Mouse (Mus musculus) adrenal gland, postnatal 14 days (tissue): ENCODE results near the gene Tbc1d22b. TPM values are rescaled to one million over a fixed set of nuclear protein-coding genes. Genes with fewer than 3 reads are reported as not detected.

Experiments
- DNase-seq: peaks from one replicate; pipeline ENCODE4 v3.0.0; 2021; ENCODE audit warnings: mixed read lengths
- total RNA-seq: library from RNA; stranded (reverse); gene quantifications from 2 replicates; pipeline ENCODE4 v1.2.3, GENCODE M21; 2021

Gene Tbc1d22b
- total RNA-seq, 1 experiment from 2014 or later, result 24.6 TPM

DNA sequence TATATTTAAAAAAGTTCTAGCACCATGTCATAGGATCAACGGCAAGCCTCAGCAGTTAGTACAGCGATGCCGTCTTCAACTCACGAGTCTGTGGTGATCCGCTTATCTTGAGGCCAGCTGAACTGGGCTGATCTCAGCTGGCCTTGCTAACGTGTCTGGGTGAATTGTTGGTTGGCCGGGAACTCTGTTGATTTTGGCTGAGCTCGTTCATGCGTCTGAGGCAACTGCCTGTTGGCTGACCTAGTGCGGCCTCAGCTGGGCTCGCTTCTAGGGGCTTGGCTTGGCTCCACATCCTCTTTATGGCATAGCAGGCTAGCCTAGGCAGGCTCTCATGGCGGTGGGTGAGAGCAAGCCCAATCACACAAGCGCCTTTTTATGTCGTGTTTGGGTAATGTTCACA lies 8.2 kb upstream of the Tbc1d22b start:
- peak; percentile 92 for DNase-seq

DNA sequence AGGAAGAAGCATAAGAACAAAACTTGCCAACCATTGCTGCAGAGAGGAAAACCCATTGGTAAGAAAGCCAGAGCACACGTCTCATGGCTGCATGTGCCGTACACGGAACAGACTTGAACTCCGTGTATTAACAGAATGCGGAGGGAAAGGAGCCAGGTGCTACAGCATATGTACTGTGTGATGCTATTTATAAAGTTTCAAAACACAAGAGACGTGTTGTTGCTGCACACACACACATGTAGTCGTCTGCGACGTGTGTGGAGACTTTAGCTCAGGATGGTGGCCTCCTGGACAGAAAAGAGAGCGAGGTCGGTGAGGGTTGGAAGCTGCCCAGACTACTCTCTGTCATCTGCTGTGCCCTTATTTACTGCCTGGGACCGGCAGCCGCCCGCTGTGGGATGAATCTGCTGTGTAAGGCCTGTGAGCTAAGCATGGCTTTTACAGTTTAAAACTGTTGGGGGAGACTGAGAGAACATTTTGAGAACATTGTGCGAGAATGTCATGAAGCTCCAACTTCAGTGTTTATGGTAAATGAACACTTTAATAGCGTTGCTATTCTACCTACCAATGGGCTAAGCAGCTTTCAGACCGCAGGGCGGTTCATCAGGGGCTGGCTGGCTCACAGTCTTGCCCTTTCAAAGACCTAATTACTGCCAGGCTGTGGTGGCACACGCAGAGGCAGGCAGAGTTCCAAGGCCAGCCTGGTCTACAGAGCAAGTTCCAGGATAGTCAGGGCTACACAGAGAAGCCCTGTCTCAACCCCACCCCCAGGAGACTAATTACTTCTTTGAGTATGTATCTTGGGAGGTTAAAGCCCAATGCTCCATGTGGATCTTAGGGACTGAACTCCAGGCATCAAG lies 6.5 kb upstream of the Tbc1d22b start:
- DNase-seq, result no peak

DNA sequence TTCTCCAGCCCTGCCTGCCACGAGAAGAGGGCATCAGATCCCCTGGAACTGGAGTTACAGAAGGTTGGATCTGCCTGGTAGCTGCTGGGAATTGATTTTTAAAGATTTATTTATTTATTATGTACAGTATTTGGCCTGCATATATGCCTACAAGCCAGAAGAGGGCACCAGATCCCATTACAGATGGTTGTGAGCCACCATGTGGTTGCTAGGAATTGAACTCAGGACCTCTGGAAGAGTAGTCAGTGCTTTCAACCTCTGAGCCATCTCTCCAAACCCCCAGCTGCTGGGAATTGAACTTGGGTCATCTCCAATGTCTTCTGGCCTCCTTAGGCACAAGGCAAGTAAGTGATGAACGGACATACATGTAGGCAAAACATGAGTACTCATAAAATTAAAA lies 5.5 kb upstream of the Tbc1d22b start:
- no peak for DNase-seq

DNA sequence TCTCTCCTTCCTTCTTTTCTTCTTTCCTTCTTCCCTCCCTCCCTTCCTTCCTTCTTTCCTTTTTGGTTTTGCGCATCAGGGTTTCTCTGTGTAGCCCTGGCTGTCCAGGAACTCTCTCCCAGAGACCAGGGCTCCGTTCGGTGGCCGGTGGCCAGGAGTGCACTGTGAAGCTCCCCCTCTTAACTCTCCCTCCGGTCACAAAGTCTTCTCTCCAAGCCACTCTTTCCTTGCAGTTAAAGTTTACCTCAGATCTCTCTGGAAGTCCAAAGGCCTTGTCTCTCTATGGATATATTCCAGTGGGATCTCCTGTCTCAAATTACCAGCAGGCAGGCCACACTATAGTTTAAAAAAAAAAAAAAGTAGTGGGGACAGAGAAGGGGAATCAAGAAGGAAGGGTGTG lies 4.3 kb upstream of the Tbc1d22b start:
- DNase-seq, result no peak

DNA sequence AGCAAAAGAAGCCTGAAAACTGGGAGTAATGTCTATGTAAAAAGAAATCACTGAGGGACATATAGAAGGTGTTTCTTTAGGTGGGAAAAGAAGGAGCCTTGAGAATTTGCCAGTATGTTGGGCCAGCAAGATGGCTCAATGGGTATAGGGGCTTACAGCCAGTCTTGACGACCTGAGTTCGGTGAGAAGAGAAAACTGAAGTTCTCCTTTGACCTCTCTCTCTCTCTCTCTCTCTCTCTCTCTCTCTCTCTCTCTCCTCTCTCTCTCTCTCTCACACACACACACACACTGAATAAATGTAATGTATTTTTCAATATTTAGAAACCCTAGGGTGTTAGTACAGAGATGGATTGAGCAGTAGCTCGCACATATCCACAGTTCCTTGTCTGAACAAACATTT lies 1.1 kb upstream of the Tbc1d22b start:
- no peak for DNase-seq

DNA sequence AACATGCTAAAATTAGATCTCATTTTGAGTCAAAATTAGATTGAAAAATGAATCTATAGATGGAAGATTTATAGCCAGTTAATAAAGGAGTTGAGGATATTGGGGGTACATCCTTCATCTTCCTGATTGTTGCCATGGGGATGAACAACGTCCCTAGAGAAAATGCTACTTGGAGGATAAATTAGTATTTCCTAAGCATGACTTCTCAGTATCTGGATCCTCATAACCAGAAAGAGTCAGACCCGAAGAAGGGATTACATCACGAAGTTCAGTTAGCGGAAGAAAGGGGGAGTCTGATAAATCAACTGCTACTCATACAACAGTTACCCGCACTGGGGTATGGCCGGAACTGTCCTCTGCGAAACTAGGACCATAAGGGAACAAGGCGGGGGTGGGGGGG lies 591 bp upstream of the Tbc1d22b start:
- DNase-seq, result no peak

DNA sequence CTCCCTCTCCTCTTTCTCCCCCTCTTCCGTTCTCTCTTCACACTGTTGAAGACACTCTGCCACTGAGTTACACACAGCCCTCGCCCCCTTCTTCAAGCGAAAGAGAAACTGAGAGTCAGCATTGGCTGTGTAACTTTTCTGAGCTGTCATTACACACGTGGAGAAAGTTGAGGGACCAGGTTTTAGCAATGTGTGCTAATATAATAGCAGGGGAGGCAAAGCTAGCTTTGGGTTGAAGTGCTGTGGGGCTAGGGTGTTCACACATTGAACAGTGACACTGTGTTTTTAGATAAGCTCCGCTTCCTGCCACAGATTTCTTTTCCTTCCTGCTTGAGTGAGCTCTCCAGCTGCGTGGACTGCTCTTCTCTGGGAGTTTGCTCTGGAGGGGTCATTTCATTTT lies 1.4 kb downstream of the Tbc1d22b start:
- DNase-seq, result no peak

DNA sequence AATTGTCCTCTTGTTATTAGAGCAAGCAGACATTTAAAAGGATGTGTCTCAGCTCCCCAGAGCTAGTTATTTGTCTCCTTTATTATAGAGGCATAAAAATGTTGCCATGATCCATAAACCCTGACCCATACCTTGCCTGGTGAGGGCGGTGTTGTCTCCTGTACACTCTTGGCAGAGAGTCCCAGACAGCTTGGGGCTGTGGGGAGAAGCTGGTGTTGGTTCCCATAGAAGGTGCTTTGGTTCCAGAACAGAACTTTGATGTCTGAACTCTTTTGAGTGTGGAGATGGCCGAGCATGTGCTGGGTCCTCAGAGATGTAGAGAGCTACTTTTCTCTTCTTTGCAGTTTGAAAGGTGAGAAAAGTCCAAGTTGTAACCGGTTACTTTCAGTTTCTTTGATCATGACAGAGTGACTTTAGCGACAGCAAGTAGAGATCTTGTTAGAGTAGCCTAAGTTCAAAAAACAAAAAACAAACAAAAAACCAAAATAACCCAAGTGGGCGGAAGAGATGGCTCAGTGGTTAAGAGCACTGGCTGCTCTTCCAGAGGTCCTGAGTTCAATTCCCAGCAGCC lies 2.7 kb downstream of the Tbc1d22b start, which contains the start of gene Tmem217:
Gene Tmem217 (minus strand): TSS at position 224 of the 571 bp plus-strand sequence.
- no peak for DNase-seq

DNA sequence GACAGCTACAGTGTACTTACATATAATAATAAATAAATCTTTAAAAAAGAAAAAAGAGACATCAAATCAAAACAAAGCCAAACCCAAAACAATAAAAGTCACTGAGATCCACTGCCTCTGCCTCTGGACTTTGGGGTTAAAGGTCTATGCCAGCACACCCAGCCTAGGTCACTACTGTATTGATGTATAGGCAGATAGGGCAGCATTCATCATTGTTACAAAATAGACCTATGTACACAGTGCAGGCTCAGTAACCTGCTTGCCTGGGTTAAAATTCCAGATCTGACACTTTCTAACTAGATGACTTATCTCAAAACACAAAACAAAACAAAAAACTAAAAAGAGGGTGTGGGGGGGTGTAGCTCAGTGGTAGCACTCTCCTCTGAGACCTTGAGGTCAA lies 4.6 kb downstream of the Tbc1d22b start:
- DNase-seq, result no peak

DNA sequence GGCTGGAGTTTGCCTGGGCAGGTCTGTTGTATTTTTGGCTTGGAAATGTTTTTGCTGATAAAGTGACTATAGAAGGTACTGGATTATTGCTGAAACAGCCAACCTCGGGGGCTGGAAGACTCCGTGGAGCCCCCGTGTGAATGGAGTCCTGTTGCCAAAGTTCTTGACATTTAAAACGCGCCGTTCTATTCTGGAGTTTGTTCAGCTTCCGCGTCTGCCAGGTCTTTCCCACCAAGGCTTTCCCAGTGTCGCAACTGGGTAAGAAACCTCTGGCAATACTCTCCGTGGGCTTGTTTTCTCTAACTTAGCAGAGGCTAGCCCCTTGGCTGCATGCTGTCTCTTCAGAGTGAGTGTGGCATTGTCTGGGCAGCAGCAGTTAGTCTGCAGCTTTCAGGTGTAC lies 6.9 kb downstream of the Tbc1d22b start:
- DNase-seq, result peak; percentile 43

DNA sequence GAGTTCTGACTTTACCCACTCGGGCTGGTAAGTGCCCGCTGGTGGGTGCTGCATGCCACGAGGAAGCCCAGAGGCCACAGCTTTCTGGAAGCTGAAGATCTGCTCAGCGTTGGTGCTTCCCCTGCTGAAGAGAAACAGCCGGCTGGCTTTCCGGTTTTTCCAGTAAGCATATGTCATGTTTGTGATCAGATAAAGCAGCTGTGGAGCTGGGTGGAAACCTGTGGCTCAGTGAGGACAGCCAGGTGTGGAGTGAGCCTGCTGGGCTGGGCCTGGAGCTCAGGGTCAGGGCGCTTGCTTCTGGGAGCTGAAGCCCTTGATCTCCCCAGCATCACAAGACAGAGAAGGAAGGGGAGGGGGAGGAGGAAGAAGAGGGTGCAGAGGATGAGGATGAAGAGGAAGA lies 7.3 kb downstream of the Tbc1d22b start:
- peak; percentile 23 for DNase-seq

DNA sequence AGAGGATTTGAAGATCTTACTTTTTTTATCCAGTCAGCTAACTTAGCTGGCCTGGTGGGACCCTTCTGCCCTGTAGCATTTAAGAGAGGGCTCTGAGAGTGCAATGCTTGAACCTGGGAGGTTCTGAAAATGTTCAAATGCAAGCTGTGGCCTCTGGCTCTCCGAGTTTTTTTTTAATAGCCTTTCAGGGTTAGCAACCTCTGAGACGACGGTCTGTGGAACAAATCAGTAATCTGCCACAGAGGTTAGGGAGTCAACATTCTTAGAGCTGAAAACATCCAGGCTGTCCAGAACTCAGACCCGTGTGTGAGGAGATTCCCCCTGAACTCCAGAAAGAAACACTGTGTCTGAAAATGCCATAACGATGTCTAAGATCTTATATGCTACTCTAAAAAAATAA lies 8.9 kb downstream of the Tbc1d22b start:
- no peak for DNase-seq

DNA sequence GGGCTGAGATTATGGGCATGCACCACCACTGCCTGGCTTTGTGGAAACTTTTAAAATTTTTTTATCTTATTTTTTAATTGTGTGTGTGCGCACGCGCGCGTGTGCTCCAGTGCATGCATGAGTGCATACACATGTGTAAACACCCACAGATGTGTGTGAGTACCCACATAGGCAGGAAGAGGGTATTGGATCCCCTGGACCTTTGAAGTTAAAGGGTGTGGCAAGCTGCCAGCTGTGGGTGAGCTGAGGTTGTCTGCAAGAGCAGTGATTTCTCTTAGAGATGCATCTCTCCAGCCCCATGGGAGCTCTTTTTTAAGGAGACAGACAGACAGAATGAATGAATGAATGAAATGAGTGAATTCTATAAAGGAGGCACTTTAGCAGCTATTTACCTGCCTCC lies 15.9 kb downstream of the Tbc1d22b start:
- DNase-seq, result no peak

DNA sequence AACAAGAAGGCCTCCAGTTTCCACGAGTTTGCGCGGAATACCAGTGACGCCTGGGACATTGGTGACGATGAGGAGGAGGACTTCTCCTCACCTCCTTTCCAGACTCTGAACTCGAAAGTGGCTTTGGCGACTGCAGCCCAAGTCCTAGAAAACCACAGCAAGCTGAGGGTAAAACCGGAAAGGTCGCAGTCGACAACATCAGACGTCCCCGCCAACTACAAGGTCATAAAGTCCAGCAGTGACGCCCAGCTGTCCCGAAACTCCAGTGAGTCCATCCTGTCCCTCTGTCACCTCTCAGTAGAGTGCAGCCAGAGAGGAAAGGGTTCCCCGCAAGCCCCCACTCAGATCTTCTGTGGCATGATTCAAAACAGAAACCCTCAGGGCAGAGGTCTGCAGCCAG lies 18.9 kb downstream of the Tbc1d22b start:
- DNase-seq, result peak; percentile 54

DNA sequence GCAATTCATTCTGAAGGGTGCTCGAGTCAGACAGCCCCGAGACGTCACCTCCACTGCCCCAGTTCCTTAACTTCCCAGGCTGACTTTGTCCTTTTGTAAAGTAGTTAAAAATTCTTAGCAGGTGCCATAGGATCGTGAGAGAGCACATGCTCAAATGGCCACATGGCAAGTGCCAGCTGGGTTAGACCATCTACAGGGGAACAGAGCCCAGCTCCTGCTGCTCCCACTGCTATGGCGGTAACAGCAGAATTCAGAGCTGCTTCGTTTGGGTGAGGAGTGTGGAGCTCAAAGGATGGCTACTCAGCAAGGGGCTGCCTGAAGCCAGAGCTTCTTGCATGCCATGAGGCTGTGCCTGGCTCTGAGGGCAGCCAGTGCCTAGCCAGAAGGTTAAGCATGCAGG lies 20.2 kb downstream of the Tbc1d22b start:
- no peak for DNase-seq

DNA sequence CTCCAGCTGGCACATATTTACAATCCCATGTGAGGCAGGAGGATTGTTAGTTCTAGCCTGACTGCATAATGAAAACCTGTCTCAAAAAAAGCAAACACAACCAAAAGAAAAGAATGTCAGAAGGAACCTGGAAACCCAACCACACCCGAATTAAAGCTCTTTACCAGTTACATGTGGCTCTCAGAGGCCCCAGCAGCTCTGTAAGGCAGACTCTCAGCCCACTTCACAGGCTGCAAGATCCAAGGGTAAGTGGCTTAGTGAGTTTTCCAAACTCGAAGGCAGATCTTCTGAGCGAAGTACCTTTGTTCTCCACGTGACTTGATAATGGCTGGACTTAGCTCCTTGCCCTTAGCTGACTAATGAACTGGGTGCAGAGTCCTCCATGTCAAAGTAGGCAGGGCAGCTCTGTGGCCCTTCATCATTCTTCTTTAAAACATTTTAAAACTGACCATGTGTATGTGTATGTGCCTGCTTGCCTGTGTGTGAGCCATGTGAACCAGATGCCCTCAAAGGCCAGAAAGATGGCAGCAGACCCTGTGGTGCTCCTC lies 30.1 kb downstream of the Tbc1d22b start:
- no peak for DNase-seq

DNA sequence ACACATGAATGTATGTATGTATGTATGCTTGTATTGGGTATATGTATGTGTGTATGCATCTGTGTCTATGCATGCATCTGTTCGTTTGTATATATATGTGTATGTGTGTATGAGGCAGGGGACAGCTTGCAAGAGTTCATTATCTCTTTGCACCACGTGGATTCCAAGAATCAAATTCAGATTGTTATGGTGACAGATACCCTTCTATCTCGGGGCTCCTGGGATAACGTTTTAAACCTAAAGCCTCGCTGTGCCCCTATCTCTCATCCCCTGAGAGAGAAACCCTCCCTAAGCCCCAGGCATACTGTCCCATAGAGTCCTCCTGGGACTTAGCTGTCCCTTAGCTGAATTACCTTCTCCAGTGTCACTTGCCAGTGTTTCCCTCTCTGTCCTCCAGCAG lies 34.0 kb downstream of the Tbc1d22b start:
- DNase-seq, result no peak

DNA sequence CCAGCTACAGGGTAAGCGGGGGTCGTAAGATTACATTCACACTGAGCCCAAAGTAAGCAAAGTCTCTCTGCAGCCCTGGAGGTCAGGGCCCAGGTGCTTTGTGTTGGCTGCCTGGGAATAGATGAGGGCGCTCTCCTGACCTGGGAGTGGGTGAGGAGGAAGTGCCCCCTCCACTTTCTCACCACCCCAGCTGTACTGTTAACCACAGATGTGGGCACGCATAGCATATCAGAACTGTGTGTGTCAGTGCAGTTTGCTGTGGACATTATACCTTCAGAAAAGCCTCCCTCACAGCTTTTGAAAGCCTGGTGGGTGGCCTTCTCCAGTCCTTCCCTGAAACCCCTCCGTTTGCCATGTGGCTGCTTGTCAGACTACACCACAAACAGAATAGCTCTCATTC lies 34.7 kb downstream of the Tbc1d22b start:
- no peak for DNase-seq

DNA sequence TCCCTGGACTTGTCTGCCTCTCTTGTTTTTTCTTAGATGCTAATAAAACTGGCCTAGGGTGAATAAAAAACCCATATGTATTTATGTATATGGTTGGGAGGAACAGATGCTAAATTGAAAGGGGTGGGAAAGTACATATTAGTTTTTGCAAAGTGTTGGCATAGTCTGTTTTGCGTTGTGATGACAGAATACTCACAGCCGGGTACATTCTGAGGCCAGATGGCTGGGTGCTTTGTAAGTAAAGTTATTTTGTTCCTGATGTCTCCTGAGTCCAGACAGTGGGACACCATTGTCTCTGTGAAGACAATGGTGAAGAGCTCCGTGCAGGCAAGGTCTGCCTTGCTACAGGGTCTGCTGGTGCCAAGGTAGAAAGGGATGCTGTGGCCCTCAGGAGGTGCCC lies 35.2 kb downstream of the Tbc1d22b start:
- no peak for DNase-seq

DNA sequence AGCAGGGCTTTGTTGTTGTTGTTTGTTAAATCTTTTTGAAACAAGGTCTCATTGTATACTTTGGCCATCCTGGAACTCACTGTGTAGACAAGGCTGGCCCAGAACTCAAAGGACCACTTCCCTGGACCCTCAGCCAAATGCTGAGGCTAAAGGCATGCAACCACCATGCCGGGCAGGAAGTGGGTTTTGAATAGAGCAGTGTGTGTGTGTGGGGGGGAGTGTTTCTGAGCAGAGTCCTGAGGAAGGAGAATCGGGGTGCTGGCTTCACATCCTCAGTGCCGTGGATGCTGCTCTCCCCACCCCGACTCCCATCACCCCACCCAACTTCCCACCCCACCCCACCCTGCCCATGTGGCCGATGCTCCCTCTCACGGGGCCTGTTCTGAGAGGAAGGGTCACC lies 35.9 kb downstream of the Tbc1d22b start:
- DNase-seq, result no peak

DNA sequence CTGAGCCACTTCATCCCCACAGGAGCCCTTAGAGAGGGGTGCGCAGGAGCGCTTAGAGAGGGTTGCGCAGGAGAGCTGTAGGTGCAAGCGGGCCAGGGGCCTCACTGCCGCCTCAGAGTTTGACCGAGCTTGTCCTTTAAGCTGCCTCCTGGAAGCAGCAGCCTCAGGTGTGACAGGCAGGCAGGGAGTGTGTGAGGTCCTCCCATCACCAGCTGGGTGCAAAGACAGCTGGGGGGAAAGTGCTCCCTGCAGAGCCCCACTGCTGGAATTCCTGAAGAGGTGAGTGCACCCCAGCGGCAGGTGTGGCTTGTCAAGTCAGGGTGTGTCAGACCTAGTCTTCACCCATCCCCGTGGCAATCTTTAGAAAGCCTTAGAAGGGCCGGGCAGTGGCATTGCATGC lies 37.3 kb downstream of the Tbc1d22b start:
- DNase-seq, result no peak

DNA sequence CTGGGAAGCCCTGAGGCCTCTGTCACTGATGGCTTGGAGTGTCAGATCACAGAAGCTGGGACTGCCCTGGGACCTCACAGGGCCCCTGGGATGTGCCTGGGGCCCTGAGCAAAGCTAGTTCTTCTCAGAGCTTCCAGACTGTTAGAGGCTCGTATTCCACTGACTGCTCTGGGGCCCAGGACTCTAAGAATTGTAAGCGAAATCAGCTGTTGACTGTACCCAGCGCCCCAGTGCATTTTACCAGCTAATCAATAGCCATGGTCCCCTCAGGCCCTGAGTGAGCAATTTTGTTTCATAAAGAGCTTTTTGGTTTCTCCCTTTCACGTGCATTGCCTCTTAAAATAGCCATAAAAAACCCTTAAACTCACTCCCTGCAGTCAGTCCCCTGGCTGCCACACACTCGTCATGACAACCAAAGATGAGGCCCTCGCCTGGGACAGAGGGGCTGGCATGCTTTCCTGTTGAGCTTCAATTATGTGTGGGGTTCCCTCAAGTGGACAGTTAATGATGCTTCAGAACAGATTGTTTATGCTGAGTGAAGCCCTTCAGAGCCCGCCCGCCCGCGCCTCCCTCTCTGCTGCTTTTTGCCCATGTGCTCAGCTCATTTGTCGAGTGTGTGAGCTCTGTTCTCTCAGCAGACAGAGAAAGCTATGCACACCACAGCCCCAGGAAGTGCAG lies 39.8 kb downstream of the Tbc1d22b start:
- no peak for DNase-seq
